Mouse (Mus musculus): ENCODE measurements around the gene Sh2d4b.

DNA sequence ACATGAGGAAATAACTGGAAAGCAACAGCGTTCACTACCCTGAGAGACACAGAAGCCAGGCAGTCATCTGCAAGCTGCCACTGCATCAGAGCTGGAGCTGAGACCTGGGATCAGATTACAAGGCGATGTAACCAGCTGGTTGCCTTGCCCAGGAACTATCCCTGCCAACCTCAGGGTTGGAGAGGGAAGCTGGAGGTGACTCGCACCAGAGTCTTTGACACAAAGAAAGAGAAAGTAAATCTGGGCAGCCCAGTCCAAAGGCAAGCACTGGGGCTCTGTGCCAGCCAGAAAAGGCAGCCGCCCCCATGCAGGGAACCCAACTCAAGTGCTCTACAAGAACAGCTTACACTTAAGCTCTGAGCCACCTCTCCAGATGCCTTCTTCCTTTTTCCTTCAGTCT is 7.8 kb downstream of the Sh2d4b start:
- TF ChIP-seq POLR2A (IDR thresholded peaks at IDR 0.05; ENCODE audit: control insufficient read depth, extremely low read depth, insufficient read depth, low read length, poor library complexity) (no peak), CTCF (IDR thresholded peaks at IDR 0.05; ENCODE audit: borderline replicate concordance, control insufficient read depth, extremely low read depth, insufficient read depth, low read length, poor library complexity) (no peak)
